Mouse (Mus musculus) embryonic facial prominence, embryonic 14.5 days (tissue): ENCODE measurements around the gene Pcp4l1. TPM values are rescaled to one million over a fixed set of nuclear protein-coding genes. Genes with fewer than 3 reads are reported as not detected.

Experiments
- ATAC-seq: fragments of 200-750 bp; cut with Nextera tagmentation; 2 replicates; pipeline ENCODE4 v1.8.0; 2017; ENCODE audit warnings: low read depth, moderate number of reproducible peaks, moderate TSS enrichment
- DNase-seq: peaks from one replicate; pipeline ENCODE4 v3.0.0-alpha.2; 2015; ENCODE audit warnings: low spot score
- H3K27ac ChIP-seq: fragments of 300-500 bp; sonication (generic); replicated peaks from 2 replicates; pipeline ENCODE4 v1.5.1; 2014; ENCODE audit warnings: low read depth, mild to moderate bottlenecking, low read length, moderate library complexity
- H3K27me3 ChIP-seq: fragments of 300-500 bp; sonication (generic); replicated peaks from 2 replicates; pipeline ENCODE4 v1.6.1; 2014; ENCODE audit warnings: low read length; ENCODE audit not compliant: control insufficient read depth, insufficient read depth
- H3K36me3 ChIP-seq: fragments of 300-500 bp; sonication (generic); 2 replicates; pipeline ENCODE4 v1.6.1; 2014; ENCODE audit warnings: low read length, mixed read lengths; ENCODE audit not compliant: control insufficient read depth, insufficient read depth
- H3K4me1 ChIP-seq: fragments of 300-500 bp; sonication (generic); 2 replicates; pipeline ENCODE4 v1.6.1; 2014; ENCODE audit warnings: antibody characterized with exemption, low read length; ENCODE audit not compliant: control insufficient read depth, insufficient read depth
- H3K4me2 ChIP-seq: fragments of 300-500 bp; sonication (generic); 2 replicates; pipeline ENCODE4 v1.6.1; 2014; ENCODE audit warnings: low read depth, mild to moderate bottlenecking, low read length, moderate library complexity, mixed read lengths
- H3K4me3 ChIP-seq: fragments of 300-500 bp; sonication (generic); 2 replicates; pipeline ENCODE4 v1.5.1; 2014; ENCODE audit warnings: low read depth, mild to moderate bottlenecking, low read length
- H3K9ac ChIP-seq: fragments of 300-500 bp; sonication (generic); 2 replicates; pipeline ENCODE4 v1.6.1; 2014; ENCODE audit warnings: low read depth, mild to moderate bottlenecking, low read length, moderate library complexity, mixed read lengths
- H3K9me3 ChIP-seq: fragments of 300-500 bp; sonication (generic); 2 replicates; pipeline ENCODE4 v1.6.1; 2016; ENCODE audit warnings: low read length; ENCODE audit not compliant: control insufficient read depth
- WGBS: fragments of 180-500 bp; shearing (Covaris S2); extraction: QIAGEN DNeasy Blood & Tissue Kit; methylation state at CpG from one replicate; pipeline ENCODE4 v1.1.7; 2014; 5-methylcytosine and 5-hydroxymethylcytosine counted together
- polyA plus RNA-seq: library from polyadenylated mRNA; unstranded; fragments of >200 nt; fragmentation: Nextera tagmentation; extraction: Ambion mirVana; gene quantifications from 2 replicates; pipeline ENCODE4 v1.2.1, GENCODE M21; 2014

The Pcp4l1 gene
- polyA plus RNA-seq, 1 experiment from 2014 or later, result 14.7 TPM

- Histone ChIP-seq H3K4me2 (no peak within 1 kb of the TSS), H3K27me3 (no peaks in the 10 kb centered on the region), H3K4me3 (no peak within 1 kb of the TSS), H3K4me1 (no peaks in the 10 kb centered on the region), H3K36me3 (peaks cover 3% of the 10 kb centered on the region; the same call in 1 of the 2 replicates), H3K9ac (no peak within 1 kb of the TSS), H3K9me3 (no peaks in the 10 kb centered on the region), H3K27ac (no peak within 1 kb of the TSS)
- 68% methylated on average over 10 of the region's 10 CpGs for WGBS
- DNase-seq (no peak), ATAC-seq (no peak)
These were observed 17.9 kb upstream of the Pcp4l1 start, which contains the start of gene Nr1i3 for GRCm38 (mm10) chr1:171213801-171214496. Nr1i3 (plus strand) TSS chr1:171213970.

- H3K27me3 ChIP-seq, result no peaks in the 10 kb centered on the region
- no peaks in the 10 kb centered on the region for H3K9me3 ChIP-seq
- no peak for DNase-seq
- ATAC-seq, result no peak
- no peak overlapping the region for H3K4me3 ChIP-seq
- H3K4me2 ChIP-seq, result no peak overlapping the region
- H3K4me1 ChIP-seq, result no peaks in the 10 kb centered on the region
- H3K27ac ChIP-seq, result no peak overlapping the region
- H3K36me3 ChIP-seq, result peaks cover 3% of the 10 kb centered on the region; the same call in 1 of the 2 replicates
- no peak overlapping the region for H3K9ac ChIP-seq
- 40% methylated on average over 3 of the region's 3 CpGs for WGBS
These were observed 16.8 kb upstream of the Pcp4l1 start for GRCm38 (mm10) chr1:171212854-171213253.

DNA sequence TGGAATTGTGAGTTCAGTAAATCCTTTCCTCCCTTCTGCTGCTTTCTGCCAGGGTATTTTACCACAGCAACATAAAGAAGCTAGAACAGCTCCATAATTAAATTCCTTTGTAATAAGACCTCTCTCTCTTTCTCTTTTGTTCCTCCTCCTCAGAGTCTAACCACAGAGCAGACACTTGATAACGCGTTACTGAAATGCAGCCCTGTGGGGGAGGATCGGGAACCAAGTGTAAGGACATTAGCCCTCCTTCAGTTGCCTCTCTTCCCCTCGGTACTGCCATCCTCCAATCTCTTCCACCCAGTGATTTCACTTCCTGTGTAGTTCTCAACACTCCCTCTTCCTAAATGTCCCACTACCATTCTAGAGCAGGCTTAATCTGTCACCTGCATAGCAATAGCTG is 13.3 kb upstream of the Pcp4l1 start:
- Histone ChIP-seq H3K27ac (no peak overlapping the region), H3K27me3 (no peaks in the 10 kb centered on the region; the same call in 1 of the 2 replicates), H3K4me3 (no peak overlapping the region), H3K9me3 (no peaks in the 10 kb centered on the region), H3K9ac (no peak overlapping the region), H3K36me3 (no peaks in the 10 kb centered on the region), H3K4me1 (no peaks in the 10 kb centered on the region), H3K4me2 (no peak overlapping the region)
- DNase-seq (no peak), ATAC-seq (peak; percentile 62; the same call in 1 of the 2 replicates)
- WGBS, result 9% methylated on average over 4 of the region's 4 CpGs

DNA sequence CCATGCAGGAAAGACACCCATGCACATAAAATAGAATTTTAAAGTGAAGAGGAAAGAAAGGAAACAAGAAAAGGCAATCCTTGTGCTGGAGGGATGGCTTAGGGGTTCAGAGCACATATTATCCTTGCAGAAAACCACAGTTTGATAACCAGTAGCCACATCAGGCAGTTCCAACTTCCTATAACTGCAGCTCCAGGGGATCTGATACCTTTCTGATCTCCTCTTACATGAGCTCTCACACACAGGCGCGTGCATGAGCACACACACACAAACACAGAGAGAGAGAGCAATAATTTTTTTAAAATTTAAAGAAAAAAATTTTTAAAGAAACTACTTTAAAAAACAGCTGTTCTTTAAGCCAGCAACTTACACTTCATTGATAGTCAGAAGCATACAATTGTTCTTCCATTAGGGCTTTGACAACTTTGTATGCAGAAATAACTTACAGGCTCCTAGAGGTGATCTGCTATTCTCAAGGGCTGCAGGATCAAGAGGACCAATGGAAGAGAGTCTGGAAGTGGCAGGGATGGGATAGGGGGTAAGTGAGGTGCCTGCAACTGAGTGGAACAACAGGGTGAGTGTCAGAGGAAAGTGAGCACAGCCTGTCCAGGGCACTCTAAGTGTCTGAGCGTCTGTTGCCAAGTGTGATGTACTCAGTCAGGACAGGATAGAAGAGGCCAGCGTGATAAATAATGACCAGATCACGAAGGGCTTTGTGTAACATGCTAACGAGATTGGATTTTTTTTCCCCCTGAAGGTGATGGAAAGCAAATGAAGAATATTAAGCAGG is 9.8 kb upstream of the Pcp4l1 start:
- Histone ChIP-seq H3K9ac (no peak overlapping the region), H3K4me2 (no peak overlapping the region), H3K4me1 (no peaks in the 10 kb centered on the region), H3K4me3 (no peak overlapping the region), H3K9me3 (no peaks in the 10 kb centered on the region), H3K27ac (no peak overlapping the region), H3K36me3 (no peaks in the 10 kb centered on the region), H3K27me3 (no peaks in the 10 kb centered on the region; the same call in 1 of the 2 replicates)
- 78% methylated on average over 6 of the region's 6 CpGs for WGBS
- DNase-seq, result no peak
- ATAC-seq, result no peak

DNA sequence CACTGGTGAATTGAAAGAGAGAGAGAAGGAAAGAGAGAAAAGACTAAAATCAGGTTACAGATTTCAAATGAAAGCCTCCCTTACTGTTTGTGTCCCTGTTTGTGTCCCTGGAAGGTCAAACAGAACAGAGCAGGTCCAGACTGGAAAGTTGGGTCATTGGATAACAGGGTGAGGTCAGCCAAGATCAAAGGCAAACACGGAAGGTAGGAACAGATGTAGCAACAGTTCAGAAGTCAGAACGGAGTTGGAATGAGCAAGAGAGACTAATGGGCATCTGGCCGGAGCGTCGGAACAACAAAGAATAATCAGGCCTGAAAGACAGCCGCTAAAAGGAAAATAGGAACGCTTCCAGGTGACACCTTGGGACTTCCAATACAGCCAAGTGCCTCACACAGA is 8.2 kb upstream of the Pcp4l1 start:
- no peak for ATAC-seq
- no peak overlapping the region for H3K9ac ChIP-seq
- no peaks in the 10 kb centered on the region for H3K36me3 ChIP-seq
- H3K4me3 ChIP-seq, result no peak overlapping the region
- H3K27ac ChIP-seq, result no peak overlapping the region
- WGBS, result 47% methylated on average over 7 of the region's 7 CpGs
- H3K9me3 ChIP-seq, result no peaks in the 10 kb centered on the region
- no peaks in the 10 kb centered on the region; the same call in 1 of the 2 replicates for H3K27me3 ChIP-seq
- DNase-seq, result no peak
- H3K4me1 ChIP-seq, result no peaks in the 10 kb centered on the region
- no peak overlapping the region for H3K4me2 ChIP-seq

GRCm38 (mm10) chr1:171203471-171204248 is 7.6 kb upstream of the Pcp4l1 start:
- Histone ChIP-seq H3K27ac (no peak overlapping the region), H3K9ac (no peak overlapping the region), H3K4me2 (no peak overlapping the region), H3K9me3 (no peaks in the 10 kb centered on the region), H3K4me1 (no peaks in the 10 kb centered on the region), H3K27me3 (no peaks in the 10 kb centered on the region; the same call in 1 of the 2 replicates), H3K4me3 (no peak overlapping the region), H3K36me3 (no peaks in the 10 kb centered on the region)
- DNase-seq, result no peak
- 53% methylated on average over 10 of the region's 11 CpGs for WGBS
- no peak for ATAC-seq

DNA sequence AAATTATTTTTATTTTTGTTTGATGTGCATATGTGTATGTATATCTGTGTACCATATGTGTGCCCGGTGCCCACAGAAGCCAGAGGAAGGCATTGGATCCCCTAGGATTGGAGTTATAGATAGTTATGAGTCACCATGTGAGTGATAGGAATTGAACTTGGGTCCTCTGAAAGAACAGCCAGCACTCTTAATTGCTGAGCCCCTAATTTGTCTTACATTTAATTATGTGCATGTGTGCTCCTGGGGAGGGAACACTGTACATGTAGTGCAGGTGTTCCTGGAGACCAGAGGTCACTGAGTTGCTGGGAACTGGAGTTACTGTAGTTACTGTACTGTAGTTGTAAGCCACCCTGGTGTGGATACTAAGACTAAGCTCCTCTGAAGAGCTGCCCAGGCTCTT is 4.7 kb upstream of the Pcp4l1 start:
- H3K27me3 ChIP-seq, result peaks cover 19% of the 10 kb centered on the region

GRCm38 (mm10) chr1:171199532-171199931 is 3.5 kb upstream of the Pcp4l1 start:
- WGBS, result 56% methylated on average over 1 of the region's 1 CpGs
- no peak overlapping the region for H3K4me3 ChIP-seq
- no peak for DNase-seq
- no peak overlapping the region for H3K4me2 ChIP-seq
- ATAC-seq, result no peak
- H3K9ac ChIP-seq, result no peak overlapping the region
- no peaks in the 10 kb centered on the region for H3K36me3 ChIP-seq
- H3K4me1 ChIP-seq, result 0 out of 2 replicates have a peak, but pooled peaks cover 11% of the 10 kb centered on the region
- H3K27me3 ChIP-seq, result peaks cover 32% of the 10 kb centered on the region
- no peaks in the 10 kb centered on the region for H3K9me3 ChIP-seq
- no peak overlapping the region for H3K27ac ChIP-seq

More for the DNA sequence above, 4.7 kb upstream of the Pcp4l1 start:
- 94% methylated on average over 1 of the region's 1 CpGs for WGBS
- Histone ChIP-seq H3K9ac (no peak overlapping the region), H3K4me1 (0 out of 2 replicates have a peak, but pooled peaks cover 6% of the 10 kb centered on the region), H3K4me3 (no peak overlapping the region), H3K36me3 (no peaks in the 10 kb centered on the region), H3K27ac (no peak overlapping the region), H3K9me3 (no peaks in the 10 kb centered on the region), H3K4me2 (no peak overlapping the region)
- ATAC-seq (no peak), DNase-seq (no peak)
